Mouse (Mus musculus) Patski (cell line): Measurements from ENCODE around the gene Map3k12. TPM values are rescaled to one million over a fixed set of nuclear protein-coding genes. Genes with fewer than 3 reads are reported as not detected.

Source experiments
- ATAC-seq: fragments of 100-300 bp; one replicate; pipeline ENCODE4 v1.8.0; 2021
- CTCF ChIA-PET: fragments of 350-600 bp; sonication (Branson Sonifier 250); formaldehyde crosslinking; loops from one replicate; lab custom pipeline; 2022; ENCODE audit warnings: inconsistent platforms; lab: Charles Lee
- POLR2A ChIA-PET: fragments of 350-600 bp; sonication (Branson Sonifier 250); formaldehyde crosslinking; loops from one replicate; lab custom pipeline; 2022; ENCODE audit warnings: antibody characterized with exemption, inconsistent platforms; lab: Charles Lee
- DNase-seq: peaks from one replicate; pipeline ENCODE4 v3.0.0-alpha.2; 2011; ENCODE audit warnings: low read depth, low spot score
- H3K27me3 ChIP-seq: fragments of 371-371 bp; one replicate; pipeline ENCODE4 v1.5.1; 2021
- CTCF ChIP-seq: fragments of 100-300 bp; IDR thresholded peaks from one replicate; pipeline ENCODE4 v1.5.1; 2021
- in situ Hi-C: fragments of 300-500 bp; cut with MboI; formaldehyde crosslinking; loops from 3 replicates; pipeline ENCODE4 v1.11.1; 2018; ENCODE audit warnings: low pct_unique_long_range_greater_than_20kb, mixed read lengths
- polyA plus RNA-seq: library from polyadenylated mRNA; unstranded; gene quantifications from one replicate; pipeline ENCODE4 v1.2.3, GENCODE M21; 2021

Gene Map3k12
- polyA plus RNA-seq, 1 experiment from 2014 or later, result 41.5 TPM

- DNase-seq (no peak), ATAC-seq (no peak)
- in situ Hi-C loops, result no loop called here
- H3K27me3 ChIP-seq, result no peaks in the 10 kb centered on the region
- ChIA-PET POLR2A (interaction anchor here (0.7 kb wide), 1 partner anchor 33 kb away, joined by 3 read pairs; no protein-coding TSS in a partner anchor), CTCF (interaction anchor here (0.8 to 1.5 kb wide), 3 partner anchors 16 to 120 kb away, joined by 3 to 4 read pairs (median 3); no protein-coding TSS in a partner anchor)
- no peak for TF ChIP-seq CTCF
These were observed 27.9 kb upstream of the Map3k12 start for GRCm38 (mm10) chr15:102544801-102545200.

DNA sequence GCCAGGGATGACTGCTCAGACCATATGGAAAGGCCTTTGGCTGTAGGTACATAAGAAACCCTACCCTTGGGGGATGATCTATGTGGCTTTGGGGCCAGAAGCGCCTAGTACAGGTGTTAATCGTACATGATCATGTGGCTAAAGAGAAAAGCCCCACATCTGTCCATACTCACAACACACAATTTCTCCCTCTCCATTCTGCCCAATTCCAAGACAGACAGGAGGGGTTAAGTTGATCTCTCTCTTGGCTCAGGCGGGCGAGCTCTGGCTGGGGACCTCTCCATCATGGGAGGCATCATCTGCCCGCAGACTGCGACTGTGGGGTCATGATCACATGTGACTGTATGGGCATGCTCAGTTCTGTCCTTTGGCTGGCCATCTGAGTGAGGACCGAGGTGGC is 17.1 kb upstream of the Map3k12 start:
- no peak for ATAC-seq

GRCm38 (mm10) chr15:102532106-102532900 is 15.4 kb upstream of the Map3k12 start:
- TF ChIP-seq CTCF, result no peak
- H3K27me3 ChIP-seq, result no peaks in the 10 kb centered on the region
- ChIA-PET POLR2A (interaction anchor here (1.1 kb wide), 1 partner anchor 20 kb away, joined by 4 read pairs; no protein-coding TSS in a partner anchor), CTCF (no interaction called here)
- no peak for DNase-seq
- no peak for ATAC-seq
- in situ Hi-C loops, result no loop called here

More for the DNA sequence above, 17.1 kb upstream of the Map3k12 start:
- CTCF ChIA-PET, result interaction anchor here (2.2 kb wide), 1 partner anchor 9 kb away, joined by 8 read pairs; the partner anchor contains the start of gene Npff
- POLR2A ChIA-PET, result no interaction called here
- DNase-seq, result no peak
- in situ Hi-C loops, result no loop called here
- no peaks in the 10 kb centered on the region for H3K27me3 ChIP-seq
- no peak for TF ChIP-seq CTCF

DNA sequence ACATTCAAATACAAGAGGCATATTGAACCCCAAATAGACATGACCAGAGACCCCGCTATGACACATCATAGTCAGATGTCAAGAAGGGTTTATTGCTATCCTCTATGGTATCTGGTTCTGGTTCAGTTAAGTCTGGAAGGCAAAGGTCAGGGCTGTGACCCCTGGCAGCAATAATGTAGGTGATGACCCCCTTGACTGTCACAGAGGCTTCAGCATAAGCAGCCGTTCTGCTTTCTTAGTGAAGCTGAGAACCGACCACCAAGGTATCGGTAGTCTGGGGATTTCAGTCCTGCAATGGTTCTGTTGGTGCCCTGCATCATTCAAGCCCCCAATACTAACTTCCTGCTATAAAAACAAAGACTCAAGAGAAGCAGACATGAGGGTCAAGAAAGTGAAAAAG is 14.7 kb upstream of the Map3k12 start:
- no peaks in the 10 kb centered on the region for H3K27me3 ChIP-seq
- no peak for DNase-seq
- no peak for TF ChIP-seq CTCF
- ChIA-PET POLR2A (interaction anchor here (1.1 kb wide), 1 partner anchor 20 kb away, joined by 4 read pairs; no protein-coding TSS in a partner anchor), CTCF (no interaction called here)
- no peak for ATAC-seq
- in situ Hi-C loops, result no loop called here

DNA sequence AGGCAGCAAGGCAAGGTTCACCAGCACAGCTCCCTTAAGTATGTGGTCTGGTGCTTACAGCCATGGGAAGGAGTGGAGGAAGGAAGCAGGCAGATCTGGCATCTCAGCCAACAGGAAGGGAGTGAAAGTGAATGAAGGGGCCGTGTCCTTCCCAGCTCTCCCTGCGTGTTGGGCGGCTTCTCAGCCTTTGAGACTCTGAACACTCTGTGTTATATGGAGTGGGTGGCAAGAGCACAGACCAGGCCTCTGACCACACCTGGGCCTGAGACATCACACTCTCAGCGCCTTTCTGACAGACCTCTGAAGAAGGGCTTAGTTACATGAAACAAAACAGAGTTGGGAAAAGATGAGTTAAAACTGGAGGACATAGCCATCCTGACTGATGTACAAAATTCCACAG is 13.7 kb upstream of the Map3k12 start:
- ATAC-seq, result no peak
- TF ChIP-seq CTCF, result no peak
- H3K27me3 ChIP-seq, result no peaks in the 10 kb centered on the region
- in situ Hi-C loops, result no loop called here
- no peak for DNase-seq
- ChIA-PET POLR2A (no interaction called here), CTCF (interaction anchor here (0.6 kb wide), 1 partner anchor 37 kb away, joined by 3 read pairs; no protein-coding TSS in a partner anchor)

GRCm38 (mm10) chr15:102528396-102528795 is 11.5 kb upstream of the Map3k12 start:
- no peak for ATAC-seq
- POLR2A ChIA-PET, result interaction anchor here (0.7 kb wide), 1 partner anchor 24 kb away, joined by 3 read pairs; no protein-coding TSS in a partner anchor
- in situ Hi-C loops, result no loop called here
- H3K27me3 ChIP-seq, result no peaks in the 10 kb centered on the region
- no peak for TF ChIP-seq CTCF
- DNase-seq, result no peak
- CTCF ChIA-PET, result interaction anchor here (1.2 to 2.0 kb wide), 3 partner anchors 7 to 142 kb away, joined by 4 to 9 read pairs (median 5); partner anchors contain the start of gene Tarbp2

DNA sequence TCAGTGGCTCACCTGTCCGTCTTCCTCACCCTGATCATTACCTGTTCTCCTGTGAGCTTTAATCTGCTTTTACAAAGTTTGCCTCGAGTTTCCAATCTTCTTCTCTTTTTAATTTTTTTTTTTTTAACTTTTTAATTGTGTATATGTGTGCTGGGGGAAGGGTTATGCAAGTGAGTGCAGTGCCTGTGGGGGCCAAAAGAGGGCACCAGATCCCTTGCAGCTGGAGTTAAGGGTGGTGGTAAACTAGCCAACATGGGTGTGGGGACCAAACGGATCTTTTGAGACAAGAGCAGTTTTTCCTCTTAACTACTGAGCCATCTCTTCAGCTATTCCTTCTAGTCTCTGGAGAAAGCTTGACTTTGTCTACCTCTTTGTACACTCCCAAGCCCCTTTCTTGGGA is 11.1 kb upstream of the Map3k12 start:
- DNase-seq, result no peak
- peak; percentile 68 for TF ChIP-seq CTCF
- ATAC-seq, result no peak
- CTCF ChIA-PET, result interaction anchor here (1.2 to 2.0 kb wide), 3 partner anchors 9 to 143 kb away, joined by 5 to 9 read pairs (median 7); partner anchors contain the start of gene Tarbp2
- POLR2A ChIA-PET, result interaction anchor here (0.7 kb wide), 1 partner anchor 25 kb away, joined by 3 read pairs; no protein-coding TSS in a partner anchor
- in situ Hi-C loops, result no loop called here
- no peaks in the 10 kb centered on the region for H3K27me3 ChIP-seq

DNA sequence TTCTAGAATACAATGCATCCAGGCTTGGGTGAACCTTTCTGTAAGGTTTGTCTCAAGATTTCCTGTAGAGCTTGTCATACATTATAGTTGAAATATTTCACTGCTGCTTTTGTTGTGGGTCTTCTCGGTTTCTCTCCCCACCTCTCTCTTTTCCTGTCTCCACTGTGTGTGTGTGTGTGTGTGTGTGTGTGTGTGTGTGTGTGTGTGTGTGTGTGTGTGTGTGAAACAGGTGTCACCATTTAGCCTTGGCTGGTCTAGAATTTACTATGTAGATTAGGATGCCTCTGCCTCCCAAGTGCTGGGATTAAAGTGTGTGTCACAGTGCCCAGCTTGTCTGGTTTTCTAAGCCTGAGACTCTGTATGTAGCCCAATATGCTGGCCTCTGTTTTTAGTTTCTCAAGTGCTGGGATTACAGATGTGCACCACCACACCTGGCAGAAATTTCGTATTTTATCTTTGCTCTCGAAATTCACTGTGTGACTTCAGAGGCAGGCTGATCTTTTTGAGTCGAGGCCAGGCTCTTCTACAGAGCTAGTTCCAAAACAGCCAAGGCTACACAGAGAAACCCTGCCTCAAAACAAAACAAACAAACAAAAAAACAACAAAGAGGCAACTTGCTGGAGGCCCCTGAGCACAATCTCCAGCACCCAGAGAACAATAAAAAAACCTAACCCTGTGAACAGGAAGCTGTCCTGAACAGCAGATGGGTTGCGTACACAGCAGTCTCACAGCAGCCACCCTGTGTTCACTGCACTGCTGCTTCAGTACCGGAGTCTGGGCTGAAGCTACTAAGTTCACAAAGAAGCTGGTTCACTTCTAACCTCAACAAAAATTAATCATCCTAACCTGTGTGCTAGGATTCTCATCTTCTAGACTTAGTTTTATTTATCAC is 9.5 kb upstream of the Map3k12 start:
- DNase-seq, result no peak
- no peak for TF ChIP-seq CTCF
- ChIA-PET CTCF (interaction anchor here (1.0 to 2.0 kb wide), 8 partner anchors 8 to 62 kb away, joined by 3 to 12 read pairs (median 8); partner anchors contain the start of gene Pcbp2), POLR2A (interaction anchor here (0.7 to 1.1 kb wide), 2 partner anchors 55 to 66 kb away, joined by 3 to 4 read pairs; no protein-coding TSS in a partner anchor)
- H3K27me3 ChIP-seq, result no peaks in the 10 kb centered on the region
- no peak for ATAC-seq
- in situ Hi-C loops, result no loop called here

DNA sequence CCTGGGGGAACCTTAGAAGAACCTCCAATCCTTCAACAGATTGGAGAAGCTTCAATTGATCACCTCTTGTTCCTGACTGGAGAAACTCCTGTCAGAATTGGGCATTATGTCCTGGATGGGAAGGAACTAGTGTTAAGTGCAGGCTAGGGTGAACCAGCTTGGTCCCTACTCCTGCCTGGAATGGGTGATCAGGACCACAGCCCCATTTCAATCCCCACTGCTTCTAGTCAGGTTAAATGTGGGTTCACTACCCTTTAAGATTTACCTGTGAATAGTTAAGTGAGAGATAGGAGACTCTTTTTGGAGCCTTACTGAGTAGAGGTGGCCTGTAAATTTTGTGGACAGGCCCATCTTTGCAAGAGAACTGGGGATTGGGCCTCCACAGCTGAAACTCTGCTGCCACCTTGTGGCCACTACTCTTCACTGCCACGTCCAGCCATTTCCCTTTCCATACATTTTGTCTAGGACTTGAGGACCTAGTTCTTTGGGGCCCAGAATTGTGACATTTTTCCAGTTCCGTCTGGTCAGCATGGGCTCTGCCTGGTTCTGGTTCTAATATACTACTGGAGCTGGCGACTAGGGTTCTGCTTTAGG is 8.1 kb upstream of the Map3k12 start, which contains the start of gene Npff:
Npff (minus strand) TSS at position 51 of the 594 bp plus-strand sequence.
- POLR2A ChIA-PET, result interaction anchor here (0.6 to 1.1 kb wide), 5 partner anchors 11 to 102 kb away, joined by 3 to 7 read pairs (median 3); no protein-coding TSS in a partner anchor

More for the DNA sequence above, 8.1 kb upstream of the Map3k12 start, which contains the start of gene Npff:
- ATAC-seq (peak; percentile 40), DNase-seq (no peak)
- TF ChIP-seq CTCF, result no peak
- CTCF ChIA-PET, result interaction anchor here (0.7 to 2.0 kb wide), 18 partner anchors 8 to 143 kb away, joined by 3 to 12 read pairs (median 4); partner anchors contain the start of genes Gm10337, Map3k12 and Pcbp2
- in situ Hi-C loops, result no loop called here
- H3K27me3 ChIP-seq, result no peaks in the 10 kb centered on the region
